Mouse (Mus musculus) liver, embryonic 14.5 days (tissue): ENCODE measurements around the gene Rbms1. TPM values are rescaled to one million over a fixed set of nuclear protein-coding genes. Genes with fewer than 3 reads are reported as not detected.

Experiments used
- ATAC-seq: fragments of 200-750 bp; cut with Nextera tagmentation; 2 replicates; pipeline ENCODE4 v1.8.0; 2017; ENCODE audit warnings: moderate number of reproducible peaks, mild to moderate bottlenecking, moderate library complexity; ENCODE audit not compliant: insufficient read depth
- DNase-seq, 3 experiments: peaks; one replicate each; pipeline ENCODE4 v3.0.0-alpha.2; 2012 to 2013; ENCODE audit warnings: low read depth in 3 of 3, low spot score in 3 of 3
- H3K27ac ChIP-seq: fragments of 300-500 bp; sonication (generic); 2 replicates; pipeline ENCODE4 v1.5.1; 2014; ENCODE audit warnings: moderate library complexity, mild to moderate bottlenecking, control low read depth, inconsistent platforms
- H3K27me3 ChIP-seq: fragments of 300-500 bp; sonication (generic); 2 replicates; pipeline ENCODE4 v1.6.1; 2014; ENCODE audit warnings: mild to moderate bottlenecking, low read length, moderate library complexity; ENCODE audit not compliant: control insufficient read depth, insufficient read depth
- H3K36me3 ChIP-seq: fragments of 300-500 bp; sonication (generic); replicated peaks from 2 replicates; pipeline ENCODE4 v1.6.1; 2014; ENCODE audit warnings: low read depth; ENCODE audit not compliant: control insufficient read depth, insufficient read depth
- H3K4me1 ChIP-seq, 2 experiments: fragments of 200-500 bp in 1 of 2; fragments of 300-500 bp in 1 of 2; sonication (generic) in 1 of 2; replicated peaks; 2 replicates each; pipeline ENCODE4 v1.6.1; 2012 to 2014; ENCODE audit warnings: antibody characterized with exemption in 1 of 2, inconsistent platforms in 1 of 2, low read length in 1 of 2; ENCODE audit not compliant: control insufficient read depth in 2 of 2, insufficient read depth in 2 of 2
- H3K4me2 ChIP-seq: fragments of 300-500 bp; sonication (generic); 2 replicates; pipeline ENCODE4 v1.6.1; 2014; ENCODE audit warnings: low read depth, mild to moderate bottlenecking, control low read depth, moderate library complexity
- H3K4me3 ChIP-seq, 2 experiments: fragments of 200-500 bp in 1 of 2; fragments of 300-500 bp in 1 of 2; sonication (generic) in 1 of 2; 2 replicates each; pipeline ENCODE4 v1.5.1; 2012 to 2014; ENCODE audit warnings: low read depth in 2 of 2, low read length in 2 of 2, mild to moderate bottlenecking in 2 of 2, control low read depth in 1 of 2, inconsistent platforms in 1 of 2, moderate library complexity in 1 of 2; ENCODE audit not compliant: insufficient read depth in 1 of 2
- H3K9ac ChIP-seq: fragments of 300-500 bp; sonication (generic); replicated peaks from 2 replicates; pipeline ENCODE4 v1.6.1; 2014; ENCODE audit warnings: mild to moderate bottlenecking, control low read depth, moderate library complexity
- H3K9me3 ChIP-seq: fragments of 300-500 bp; sonication (generic); 2 replicates; pipeline ENCODE4 v1.6.1; 2016; ENCODE audit warnings: low read length, mixed read lengths; ENCODE audit not compliant: control insufficient read depth
- CTCF ChIP-seq: IDR thresholded peaks from 2 replicates; pipeline ENCODE4 v1.5.1; 2016; ENCODE audit warnings: antibody characterized with exemption, low read depth, control low read depth
- EP300 ChIP-seq: IDR thresholded peaks from 2 replicates; pipeline ENCODE4 v1.6.1; 2016; ENCODE audit warnings: antibody characterized with exemption, low read depth
- WGBS: fragments of 180-500 bp; shearing (Covaris S2); extraction: QIAGEN DNeasy Blood & Tissue Kit; methylation state at CpG from one replicate; pipeline ENCODE4 v1.1.7; 2014; ENCODE audit not compliant: insufficient replicate concordance; 5-methylcytosine and 5-hydroxymethylcytosine counted together
- polyA plus RNA-seq, 2 experiments: library from polyadenylated mRNA; depleted of rRNA in 1 of 2; stranded (reverse) in 1 of 2; unstranded in 1 of 2; fragments of >200 nt; fragmentation: Nextera tagmentation in 1 of 2; extraction: Ambion mirVana in 1 of 2; gene quantifications; 2 replicates each; pipeline versions ENCODE4 v1.2.1 to v1.2.3; 2012 to 2014

Gene Rbms1
- polyA plus RNA-seq, 2 experiments, result 16.8 to 31.8 TPM

DNA sequence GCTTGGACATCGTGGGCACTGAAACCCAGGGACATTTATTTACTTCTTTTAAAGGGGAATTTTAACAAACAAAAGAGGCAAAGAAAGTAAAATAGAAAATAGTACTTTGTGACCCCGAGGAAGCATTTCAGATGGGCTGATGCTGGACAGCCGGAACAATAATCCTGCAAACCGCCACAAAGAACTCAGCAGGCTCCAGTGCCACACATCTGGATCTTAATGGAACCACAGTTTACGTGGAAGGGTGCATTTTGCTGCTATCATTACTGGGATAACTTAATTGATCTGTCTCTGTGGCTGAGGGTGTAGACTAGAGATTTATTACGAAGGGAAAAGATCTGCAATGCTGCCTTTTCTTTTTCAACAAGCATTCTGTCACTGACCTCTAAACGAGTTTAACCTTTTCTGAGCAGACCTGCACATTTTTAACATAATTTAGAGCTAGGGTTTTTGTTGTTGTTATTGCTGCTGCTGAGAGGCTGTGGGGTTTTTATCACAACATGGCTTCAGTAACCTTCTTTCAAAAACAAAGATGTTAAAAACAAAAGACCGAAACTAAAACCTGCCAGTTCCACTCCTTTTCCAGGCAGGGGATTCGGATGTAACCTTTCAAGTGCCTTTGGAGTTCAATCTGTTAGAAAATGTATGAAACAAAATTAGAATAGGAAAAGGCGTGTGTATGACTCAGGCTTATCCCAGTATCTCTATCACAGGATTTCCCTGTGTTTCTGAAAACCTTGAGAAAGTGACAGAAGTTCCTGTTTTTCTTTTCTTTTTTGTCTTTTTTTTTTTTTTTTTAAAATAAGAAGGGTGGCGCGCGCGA is 82.8 kb downstream of the Rbms1 start:
- Histone ChIP-seq H3K9ac (peak overlapping the region; percentile 93), H3K4me1 (peaks cover 29 to 50% of the 10 kb centered on the region in 2 experiments), H3K4me2 (peak overlapping the region; percentile 94), H3K36me3 (no peaks in the 10 kb centered on the region), H3K4me3 (peak overlapping the region; percentile 97 to 98), H3K27ac (peak overlapping the region; percentile 63), H3K27me3 (no peaks in the 10 kb centered on the region; the same call in none of the 2 replicates), H3K9me3 (no peaks in the 10 kb centered on the region)
- TF ChIP-seq EP300, result no peak
- TF ChIP-seq CTCF, result no peak
- WGBS, result 15% methylated on average over 14 of the region's 14 CpGs
- no peak for DNase-seq
- no peak for ATAC-seq

- peak; percentile 44; the same call in 1 of the 2 replicates for ATAC-seq
- TF ChIP-seq CTCF (no peak), EP300 (peak; percentile 38; the same call in 1 of the 2 replicates)
- WGBS, result 61% methylated on average over 5 of the region's 5 CpGs
- Histone ChIP-seq H3K4me1 (peaks cover 29 to 56% of the 10 kb centered on the region in 2 experiments), H3K4me2 (peak overlapping the region; percentile 94), H3K27ac (peak overlapping the region; percentile 63), H3K9ac (peak overlapping the region; percentile 93), H3K36me3 (no peaks in the 10 kb centered on the region), H3K9me3 (no peaks in the 10 kb centered on the region), H3K27me3 (no peaks in the 10 kb centered on the region; the same call in none of the 2 replicates), H3K4me3 (peak overlapping the region; percentile 97 to 98)
- no peak for DNase-seq
Measured at GRCm38 (mm10) chr2:60879141-60879818, 83.7 kb downstream of the Rbms1 start.

DNA sequence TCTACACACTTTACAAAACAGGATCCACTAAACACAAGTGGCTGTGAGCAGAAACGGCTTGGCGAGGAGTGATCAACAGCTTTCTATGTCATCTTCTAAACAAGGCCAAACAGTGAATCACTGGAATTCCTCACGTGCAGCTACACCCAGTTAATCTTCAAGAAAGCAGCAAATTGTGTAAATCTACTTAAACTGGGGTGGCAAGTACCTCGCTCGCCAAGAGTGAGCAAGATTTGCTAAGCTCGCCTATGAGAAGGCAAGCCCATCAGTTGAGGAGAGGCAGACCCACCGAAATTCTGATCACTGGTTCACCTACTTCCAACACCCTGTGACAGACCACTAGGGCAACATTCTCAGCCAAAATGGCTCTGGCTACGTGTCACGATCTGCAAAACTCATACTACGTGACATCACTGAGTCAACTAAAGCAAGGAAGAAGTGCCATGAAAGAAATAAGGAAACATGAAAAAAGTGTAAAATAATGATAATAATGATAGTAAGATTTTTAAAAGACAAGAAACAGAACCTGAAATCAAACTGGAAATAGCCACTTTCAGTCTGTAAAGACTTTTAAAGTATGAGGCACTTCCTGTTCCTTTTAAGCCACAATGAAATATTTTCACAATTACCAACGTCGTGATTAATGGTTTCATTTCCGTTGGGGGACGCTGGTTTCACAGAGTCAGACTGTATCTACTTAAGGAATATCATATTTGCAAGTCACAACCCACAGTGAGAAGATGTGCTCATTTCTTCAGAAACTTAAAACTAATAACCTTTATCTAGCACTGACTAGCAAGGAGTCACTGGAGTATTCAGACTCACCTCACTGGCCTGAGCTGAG is 85.2 kb downstream of the Rbms1 start:
- 61% methylated on average over 14 of the region's 14 CpGs for WGBS
- no peaks in the 10 kb centered on the region for H3K36me3 ChIP-seq
- no peak overlapping the region for H3K4me2 ChIP-seq
- H3K9ac ChIP-seq, result no peak overlapping the region
- TF ChIP-seq CTCF, result no peak
- TF ChIP-seq EP300, result no peak
- H3K27me3 ChIP-seq, result no peaks in the 10 kb centered on the region; the same call in none of the 2 replicates
- H3K4me1 ChIP-seq, result peaks cover 29 to 60% of the 10 kb centered on the region in 2 experiments
- no peak for ATAC-seq
- no peak overlapping the region for H3K27ac ChIP-seq
- H3K9me3 ChIP-seq, result no peaks in the 10 kb centered on the region
- no peak for DNase-seq
- H3K4me3 ChIP-seq, result no peak overlapping the region

DNA sequence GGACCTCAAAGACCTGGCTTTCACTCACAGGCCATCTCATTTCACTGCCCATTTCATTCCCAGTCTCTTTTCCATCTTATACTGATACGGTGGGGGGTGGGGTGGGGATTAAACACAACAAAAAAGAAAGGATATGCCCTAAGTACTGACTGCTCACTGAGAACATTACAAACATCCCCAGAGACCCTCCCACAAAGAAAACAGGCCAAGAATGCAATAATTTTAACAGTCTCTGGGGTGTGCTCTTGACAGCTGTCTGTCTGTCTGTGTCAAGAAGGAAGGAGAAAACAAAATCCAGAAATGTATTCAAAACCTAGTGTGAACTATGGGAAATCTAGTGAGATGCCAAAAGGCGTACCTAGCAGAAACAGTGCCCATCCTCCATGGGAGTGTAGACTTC is 86.1 kb downstream of the Rbms1 start:
- Histone ChIP-seq H3K9ac (no peak overlapping the region), H3K4me2 (no peak overlapping the region), H3K27me3 (no peaks in the 10 kb centered on the region), H3K4me1 (peaks cover 29 to 62% of the 10 kb centered on the region in 2 experiments), H3K9me3 (no peaks in the 10 kb centered on the region), H3K36me3 (no peaks in the 10 kb centered on the region), H3K4me3 (no peak overlapping the region), H3K27ac (no peak overlapping the region)
- ATAC-seq, result no peak
- TF ChIP-seq EP300 (no peak), CTCF (no peak)
- 64% methylated on average over 2 of the region's 2 CpGs for WGBS
- DNase-seq, result no peak
